Mouse (Mus musculus) embryonic facial prominence, embryonic 14.5 days (tissue): ENCODE data around the gene Usp24. TPM values are rescaled to one million over a fixed set of nuclear protein-coding genes. Genes with fewer than 3 reads are reported as not detected.

Experiments
- ATAC-seq: fragments of 200-750 bp; cut with Nextera tagmentation; 2 replicates; pipeline ENCODE4 v1.8.0; 2017; ENCODE audit warnings: low read depth, moderate number of reproducible peaks, moderate TSS enrichment
- DNase-seq: peaks from one replicate; pipeline ENCODE4 v3.0.0-alpha.2; 2015; ENCODE audit warnings: low spot score
- H3K27ac ChIP-seq: fragments of 300-500 bp; sonication (generic); replicated peaks from 2 replicates; pipeline ENCODE4 v1.5.1; 2014; ENCODE audit warnings: low read depth, mild to moderate bottlenecking, low read length, moderate library complexity
- H3K27me3 ChIP-seq: fragments of 300-500 bp; sonication (generic); replicated peaks from 2 replicates; pipeline ENCODE4 v1.6.1; 2014; ENCODE audit warnings: low read length; ENCODE audit not compliant: control insufficient read depth, insufficient read depth
- H3K36me3 ChIP-seq: fragments of 300-500 bp; sonication (generic); 2 replicates; pipeline ENCODE4 v1.6.1; 2014; ENCODE audit warnings: low read length, mixed read lengths; ENCODE audit not compliant: control insufficient read depth, insufficient read depth
- H3K4me1 ChIP-seq: fragments of 300-500 bp; sonication (generic); 2 replicates; pipeline ENCODE4 v1.6.1; 2014; ENCODE audit warnings: antibody characterized with exemption, low read length; ENCODE audit not compliant: control insufficient read depth, insufficient read depth
- H3K4me2 ChIP-seq: fragments of 300-500 bp; sonication (generic); 2 replicates; pipeline ENCODE4 v1.6.1; 2014; ENCODE audit warnings: low read depth, mild to moderate bottlenecking, low read length, moderate library complexity, mixed read lengths
- H3K4me3 ChIP-seq: fragments of 300-500 bp; sonication (generic); 2 replicates; pipeline ENCODE4 v1.5.1; 2014; ENCODE audit warnings: low read depth, mild to moderate bottlenecking, low read length
- H3K9ac ChIP-seq: fragments of 300-500 bp; sonication (generic); 2 replicates; pipeline ENCODE4 v1.6.1; 2014; ENCODE audit warnings: low read depth, mild to moderate bottlenecking, low read length, moderate library complexity, mixed read lengths
- H3K9me3 ChIP-seq: fragments of 300-500 bp; sonication (generic); 2 replicates; pipeline ENCODE4 v1.6.1; 2016; ENCODE audit warnings: low read length; ENCODE audit not compliant: control insufficient read depth
- WGBS: fragments of 180-500 bp; shearing (Covaris S2); extraction: QIAGEN DNeasy Blood & Tissue Kit; methylation state at CpG from one replicate; pipeline ENCODE4 v1.1.7; 2014; 5-methylcytosine and 5-hydroxymethylcytosine counted together
- polyA plus RNA-seq: library from polyadenylated mRNA; unstranded; fragments of >200 nt; fragmentation: Nextera tagmentation; extraction: Ambion mirVana; gene quantifications from 2 replicates; pipeline ENCODE4 v1.2.1, GENCODE M21; 2014

The Usp24 gene
- polyA plus RNA-seq, 1 experiment from 2014 or later = 10.7 TPM

GRCm38 (mm10) chr4:106426286-106426685 lies 110.3 kb downstream of the Usp24 start:
- Histone ChIP-seq H3K4me3 (no peak overlapping the region), H3K36me3 (peaks cover 84% of the 10 kb centered on the region), H3K9ac (no peak overlapping the region), H3K4me2 (no peak overlapping the region), H3K9me3 (no peaks in the 10 kb centered on the region), H3K27me3 (no peaks in the 10 kb centered on the region), H3K4me1 (no peaks in the 10 kb centered on the region), H3K27ac (no peak overlapping the region)
- DNase-seq (no peak), ATAC-seq (no peak)
- WGBS = 64% methylated on average over 5 of the region's 5 CpGs

DNA sequence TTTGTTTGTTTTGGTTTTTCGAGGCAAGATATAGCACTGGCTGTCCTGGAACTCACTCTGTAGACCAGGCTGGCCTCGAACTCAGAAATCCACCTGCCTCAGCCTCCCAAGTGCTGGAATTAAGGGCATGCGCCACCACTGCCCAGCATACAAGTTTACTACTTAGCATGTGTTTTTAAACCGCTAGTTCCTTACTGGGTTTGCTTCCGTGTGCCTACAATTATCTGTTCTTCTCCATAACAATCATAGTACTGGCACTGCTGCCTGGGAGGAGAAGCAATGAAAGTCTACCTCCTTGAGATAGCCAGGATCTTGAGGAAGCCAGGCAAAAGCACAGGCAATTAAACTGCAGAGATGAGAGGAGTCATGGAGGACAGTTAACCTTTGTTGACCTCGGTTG lies 112.6 kb downstream of the Usp24 start:
- Histone ChIP-seq H3K4me3 (no peak overlapping the region), H3K27ac (no peak overlapping the region), H3K4me1 (no peaks in the 10 kb centered on the region), H3K36me3 (peaks cover 84% of the 10 kb centered on the region), H3K9me3 (no peaks in the 10 kb centered on the region), H3K27me3 (no peaks in the 10 kb centered on the region), H3K9ac (no peak overlapping the region), H3K4me2 (no peak overlapping the region)
- DNase-seq = no peak
- no peak for ATAC-seq
- 90% methylated on average over 6 of the region's 6 CpGs for WGBS

DNA sequence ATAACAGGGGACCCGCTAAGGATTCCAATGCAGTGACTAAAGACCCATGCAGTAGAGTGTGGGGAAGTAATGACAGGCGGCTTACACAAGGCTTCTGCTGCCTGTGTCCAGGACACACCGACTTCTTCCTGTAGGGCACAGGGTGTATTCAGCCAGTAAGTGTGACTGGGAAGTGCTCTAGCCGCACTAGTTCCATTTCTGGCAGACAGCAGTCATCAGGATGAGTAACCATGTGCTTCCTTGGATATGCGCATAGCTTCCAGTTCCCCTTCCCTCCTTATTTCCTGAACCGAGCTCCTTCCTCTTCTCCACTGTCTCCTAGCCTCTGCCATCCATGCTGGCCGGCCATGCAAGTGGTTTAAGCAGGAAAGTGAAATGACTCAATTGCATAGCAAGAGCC lies 113.1 kb downstream of the Usp24 start:
- Histone ChIP-seq H3K27ac (no peak overlapping the region), H3K9me3 (no peaks in the 10 kb centered on the region), H3K4me3 (no peak overlapping the region), H3K4me1 (no peaks in the 10 kb centered on the region), H3K4me2 (no peak overlapping the region), H3K36me3 (peaks cover 79% of the 10 kb centered on the region), H3K9ac (no peak overlapping the region), H3K27me3 (no peaks in the 10 kb centered on the region)
- ATAC-seq = no peak
- DNase-seq = no peak
- 86% methylated on average over 7 of the region's 7 CpGs for whole genome bisulfite sequencing

- 91% methylated on average over 5 of the region's 5 CpGs for WGBS
- DNase-seq = no peak
Observed at GRCm38 (mm10) chr4:106430431-106430830, 114.4 kb downstream of the Usp24 start.

DNA sequence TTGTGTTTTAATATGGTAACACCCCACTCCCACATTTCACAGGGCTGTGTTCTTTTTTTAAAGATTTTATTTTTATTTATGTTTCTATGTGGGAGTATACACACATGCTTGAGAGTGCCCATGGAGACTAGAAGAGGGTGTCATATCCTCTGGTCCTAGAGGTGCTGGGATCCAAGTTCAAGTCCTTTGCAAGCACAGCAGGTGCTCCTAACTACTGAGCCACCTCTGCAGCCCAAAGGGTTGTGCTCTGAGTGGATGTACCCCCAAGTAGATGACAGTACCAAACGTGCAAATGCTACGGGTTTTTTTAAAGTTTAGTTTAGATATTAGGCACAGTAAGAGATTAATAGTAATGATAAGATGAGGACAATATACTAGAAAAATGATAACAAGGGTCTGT lies 119.4 kb downstream of the Usp24 start:
- no peak for DNase-seq
- Histone ChIP-seq H3K4me2 (no peak overlapping the region), H3K36me3 (peaks cover 78% of the 10 kb centered on the region), H3K27me3 (no peaks in the 10 kb centered on the region), H3K4me1 (no peaks in the 10 kb centered on the region), H3K9me3 (no peaks in the 10 kb centered on the region), H3K27ac (no peak overlapping the region), H3K9ac (no peak overlapping the region), H3K4me3 (no peak overlapping the region)
- 88% methylated on average over 2 of the region's 2 CpGs for WGBS
- no peak for ATAC-seq

More at GRCm38 (mm10) chr4:106430431-106430830, 114.4 kb downstream of the Usp24 start:
- no peak for ATAC-seq
- Histone ChIP-seq H3K4me3 (no peak overlapping the region), H3K27ac (no peak overlapping the region), H3K9ac (no peak overlapping the region), H3K4me2 (no peak overlapping the region), H3K36me3 (peaks cover 75% of the 10 kb centered on the region), H3K27me3 (no peaks in the 10 kb centered on the region), H3K9me3 (no peaks in the 10 kb centered on the region), H3K4me1 (no peaks in the 10 kb centered on the region)

- no peaks in the 10 kb centered on the region for H3K9me3 ChIP-seq
- DNase-seq (no peak), ATAC-seq (no peak)
- no peak overlapping the region for H3K9ac ChIP-seq
- H3K4me1 ChIP-seq = no peaks in the 10 kb centered on the region
- H3K27ac ChIP-seq = no peak overlapping the region
- H3K36me3 ChIP-seq = peaks cover 75% of the 10 kb centered on the region
- H3K4me3 ChIP-seq = no peak overlapping the region
- H3K4me2 ChIP-seq = no peak overlapping the region
- H3K27me3 ChIP-seq = no peaks in the 10 kb centered on the region
- WGBS = 74% methylated on average over 4 of the region's 4 CpGs
Observed at GRCm38 (mm10) chr4:106436475-106436874, 120.5 kb downstream of the Usp24 start.

- H3K4me2 ChIP-seq = no peak overlapping the region
- DNase-seq (no peak), ATAC-seq (no peak)
- no peaks in the 10 kb centered on the region for H3K9me3 ChIP-seq
- 95% methylated on average over 5 of the region's 5 CpGs for WGBS
- H3K27me3 ChIP-seq = no peaks in the 10 kb centered on the region
- H3K36me3 ChIP-seq = peaks cover 75% of the 10 kb centered on the region
- no peaks in the 10 kb centered on the region for H3K4me1 ChIP-seq
- H3K4me3 ChIP-seq = no peak overlapping the region
- H3K9ac ChIP-seq = no peak overlapping the region
- H3K27ac ChIP-seq = no peak overlapping the region
Observed at GRCm38 (mm10) chr4:106437207-106437606, 121.2 kb downstream of the Usp24 start.

DNA sequence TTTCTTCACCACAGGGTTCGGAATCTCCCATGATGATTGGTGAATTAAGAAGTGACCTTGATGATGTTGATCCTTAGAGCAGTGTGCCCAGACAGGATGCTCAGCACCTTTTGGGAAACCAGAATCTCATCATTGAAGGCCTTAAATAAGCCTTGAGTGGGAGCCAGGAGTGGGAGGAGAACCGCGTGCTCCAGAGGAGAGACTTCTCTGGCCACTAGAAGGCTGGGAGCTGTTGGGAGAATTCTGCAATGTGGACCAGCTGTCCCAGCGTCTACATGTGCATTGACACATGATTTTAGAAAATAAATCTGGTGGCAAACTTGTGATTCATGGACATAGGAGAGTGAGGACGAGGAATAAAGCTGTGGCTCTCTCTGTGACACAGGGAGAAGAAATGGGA lies 122.8 kb downstream of the Usp24 start:
- ATAC-seq = no peak
- no peak for DNase-seq
- Histone ChIP-seq H3K9ac (no peak overlapping the region), H3K4me2 (no peak overlapping the region), H3K27me3 (no peaks in the 10 kb centered on the region), H3K27ac (no peak overlapping the region), H3K36me3 (peaks cover 80% of the 10 kb centered on the region), H3K4me1 (no peaks in the 10 kb centered on the region), H3K9me3 (no peaks in the 10 kb centered on the region), H3K4me3 (no peak overlapping the region)
- WGBS = 87% methylated on average over 5 of the region's 5 CpGs

DNA sequence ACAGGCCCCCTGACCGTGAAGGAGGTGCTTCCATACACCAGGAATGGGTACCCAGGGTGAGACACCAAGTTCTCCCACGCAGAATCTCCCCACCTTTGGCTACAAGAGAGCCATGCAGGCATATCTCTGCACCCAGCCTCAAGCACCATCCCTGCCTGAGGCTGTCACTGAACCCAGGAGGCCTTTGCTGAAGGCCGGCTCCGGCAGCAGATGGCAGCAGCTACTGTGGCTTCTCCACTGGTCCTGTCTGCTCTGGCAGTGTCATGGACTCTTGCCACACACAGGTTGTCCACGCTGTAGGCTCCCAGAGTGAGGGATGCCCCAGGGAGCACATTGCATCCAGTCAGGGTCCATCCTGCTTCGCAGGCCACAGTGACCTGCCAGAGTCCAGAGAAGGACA lies 127.2 kb downstream of the Usp24 start:
- DNase-seq = no peak
- no peak overlapping the region for H3K4me3 ChIP-seq
- H3K27me3 ChIP-seq = no peaks in the 10 kb centered on the region
- ATAC-seq = no peak
- H3K9ac ChIP-seq = no peak overlapping the region
- H3K36me3 ChIP-seq = peaks cover 45% of the 10 kb centered on the region
- 85% methylated on average over 6 of the region's 6 CpGs for WGBS
- no peak overlapping the region for H3K27ac ChIP-seq
- no peaks in the 10 kb centered on the region for H3K4me1 ChIP-seq
- no peaks in the 10 kb centered on the region for H3K9me3 ChIP-seq
- H3K4me2 ChIP-seq = no peak overlapping the region
